Mouse (Mus musculus) cortical plate, adult 2 months (tissue): ENCODE results near the gene Srp9.

Source experiments
- CTCF ChIP-seq: fragments of 200-500 bp; IDR thresholded peaks from 2 replicates; pipeline ENCODE4 v1.5.1; 2011; ENCODE audit warnings: mild to moderate bottlenecking, control low read depth, low read length; ENCODE audit not compliant: insufficient read depth; ENCODE audit errors: extremely low read depth
- POLR2A ChIP-seq: fragments of 200-500 bp; IDR thresholded peaks from 2 replicates; pipeline ENCODE4 v1.6.1; 2011; ENCODE audit warnings: mild to moderate bottlenecking, low read length, control low read depth; ENCODE audit not compliant: insufficient read depth; ENCODE audit errors: extremely low read depth

- TF ChIP-seq CTCF (no peak), POLR2A (no peak)
These were observed 14.4 kb upstream of the Srp9 start for GRCm38 (mm10) chr1:182110185-182110584.
